Mouse (Mus musculus) left cerebral cortex, adult 18-20 months (tissue): Measurements from ENCODE around the gene Fam71e2. TPM values are rescaled to one million over a fixed set of nuclear protein-coding genes. Genes with fewer than 3 reads are reported as not detected.

Experiments used
- DNase-seq, 2 experiments: peaks; one replicate each; pipeline ENCODE4 v3.0.0; 2021 to 2022; ENCODE audit warnings: low spot score in 2 of 2, mixed read lengths in 1 of 2
- total RNA-seq, 2 experiments: library from RNA; stranded (reverse); gene quantifications; 2 replicates each; pipeline ENCODE4 v1.2.3; 2021

Gene Fam71e2
- total RNA-seq, 2 experiments from 2014 or later = not detected

DNA sequence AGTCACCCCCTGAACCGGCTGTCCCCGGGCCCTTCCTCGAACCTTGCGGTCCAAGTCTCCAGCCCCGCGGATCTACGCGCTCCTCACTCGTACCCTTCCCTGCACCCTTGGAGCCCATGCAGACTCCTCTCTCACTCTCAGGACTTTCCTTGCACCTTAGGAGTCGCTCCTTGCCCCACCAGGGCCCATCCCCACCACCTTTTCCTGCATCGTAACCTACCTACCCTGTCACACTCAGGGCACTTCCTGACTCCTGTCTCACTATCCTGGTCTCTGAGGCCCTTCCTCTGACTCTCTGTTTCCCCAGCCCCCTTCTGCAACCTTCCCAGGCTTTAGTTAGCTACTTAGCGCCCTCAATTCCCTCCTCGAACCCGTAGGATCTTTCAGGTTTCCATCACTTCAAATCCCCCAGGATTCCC is 30.8 kb downstream of the Fam71e2 start:
- DNase-seq = no peak

DNA sequence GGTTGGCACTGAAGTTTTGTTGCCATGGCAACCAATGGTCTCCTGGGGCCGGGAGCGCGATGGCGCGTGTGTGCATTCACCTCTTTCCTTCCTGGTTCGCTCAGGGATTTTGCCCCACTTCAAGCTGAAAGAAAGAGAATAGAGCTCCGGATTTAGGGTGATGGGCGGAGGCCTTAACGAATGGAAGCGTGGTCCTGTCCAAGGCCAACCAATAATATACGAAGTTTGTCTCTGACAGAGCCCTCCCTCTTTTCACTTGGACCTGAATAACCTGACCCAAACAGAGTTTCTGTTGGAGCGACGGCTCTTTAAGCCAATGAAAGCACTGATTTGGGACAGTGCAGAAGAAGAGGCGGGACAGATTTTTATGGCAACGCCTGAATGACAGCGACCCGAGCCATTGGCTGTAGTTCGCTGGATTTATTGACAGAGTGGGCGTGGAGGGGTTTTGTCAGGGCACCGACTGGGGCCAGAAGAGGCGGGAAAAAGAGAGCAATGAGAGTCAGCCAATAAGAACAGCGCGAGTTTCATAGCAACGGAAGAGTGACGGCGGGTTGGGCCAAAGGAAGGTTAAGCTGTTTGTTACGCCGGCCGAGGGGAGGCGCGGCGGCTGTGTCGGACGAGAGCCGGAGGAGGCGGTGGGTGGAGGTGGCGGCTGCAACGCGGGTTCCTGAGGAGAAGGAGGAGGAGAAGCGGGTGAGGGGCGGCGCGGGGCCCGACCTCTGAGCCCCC is 31.4 kb downstream of the Fam71e2 start, which contains the start of gene Kmt5c:
Gene Kmt5c (plus strand): TSS at position 572 of the 732 bp plus-strand sequence.
- peak; percentile 97 to 99 for DNase-seq

DNA sequence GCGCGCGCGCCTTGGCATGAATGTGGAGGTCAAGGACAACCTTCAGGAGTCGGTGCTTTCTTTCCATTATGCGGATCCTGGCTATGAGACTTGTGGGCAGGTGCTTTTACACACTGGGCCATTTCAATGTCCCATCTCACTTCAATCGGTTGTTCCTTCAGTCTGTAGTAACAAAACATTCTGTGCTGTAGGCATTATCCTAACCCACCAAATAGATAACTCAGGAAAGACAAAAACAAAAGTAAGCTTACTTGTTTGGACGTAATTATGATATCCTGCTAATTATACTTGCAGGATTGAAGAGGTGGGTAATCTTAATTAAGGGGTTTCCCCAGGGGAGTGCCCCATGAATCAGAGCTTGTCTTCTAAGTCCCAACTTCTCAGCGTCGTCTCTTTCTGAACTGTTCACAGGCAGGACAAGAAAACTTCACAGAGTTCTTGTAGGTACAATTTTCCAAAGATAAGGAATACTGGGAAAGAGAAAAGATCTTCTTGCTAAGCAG is 32.0 kb downstream of the Fam71e2 start:
- DNase-seq = no peak

DNA sequence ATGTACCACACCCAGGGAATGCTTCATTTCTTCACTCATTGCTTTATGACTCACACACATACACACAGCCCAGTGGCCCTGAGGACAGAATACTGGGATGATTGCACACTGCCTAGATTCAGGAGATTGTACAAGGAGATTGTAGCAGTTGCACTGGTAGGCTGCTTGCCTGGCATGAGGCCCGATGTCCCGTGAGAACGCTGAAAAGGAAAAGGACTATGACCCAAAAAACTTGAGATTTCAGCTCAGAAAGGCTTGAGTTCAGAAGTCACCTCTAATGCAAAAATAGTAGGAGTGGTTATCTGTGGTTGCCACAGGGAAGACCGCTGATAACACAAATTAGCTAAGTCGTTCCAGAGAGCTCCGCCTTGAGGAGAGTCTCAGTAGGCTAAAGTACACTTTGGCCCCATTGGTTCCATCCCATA is 38.1 kb downstream of the Fam71e2 start:
- DNase-seq = no peak

DNA sequence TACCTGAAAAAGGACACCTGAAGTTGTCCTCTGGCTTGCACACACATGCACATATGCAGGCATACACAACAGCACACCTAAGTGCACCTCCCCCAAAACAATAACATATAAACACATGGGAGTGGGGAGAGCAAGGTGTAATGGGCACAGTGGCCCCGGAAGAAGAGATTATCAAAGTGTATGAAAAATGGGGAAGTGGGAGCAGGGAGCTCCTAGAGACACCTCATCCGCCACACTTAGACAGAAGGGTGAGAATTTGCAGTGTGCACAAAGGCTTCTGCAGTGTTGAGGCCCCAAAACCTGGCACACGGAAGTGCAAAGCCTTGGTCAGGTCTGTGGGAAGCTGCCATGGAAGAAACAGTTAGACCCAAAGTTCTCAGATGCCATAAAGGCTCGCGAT is 40.0 kb downstream of the Fam71e2 start:
- no peak for DNase-seq

DNA sequence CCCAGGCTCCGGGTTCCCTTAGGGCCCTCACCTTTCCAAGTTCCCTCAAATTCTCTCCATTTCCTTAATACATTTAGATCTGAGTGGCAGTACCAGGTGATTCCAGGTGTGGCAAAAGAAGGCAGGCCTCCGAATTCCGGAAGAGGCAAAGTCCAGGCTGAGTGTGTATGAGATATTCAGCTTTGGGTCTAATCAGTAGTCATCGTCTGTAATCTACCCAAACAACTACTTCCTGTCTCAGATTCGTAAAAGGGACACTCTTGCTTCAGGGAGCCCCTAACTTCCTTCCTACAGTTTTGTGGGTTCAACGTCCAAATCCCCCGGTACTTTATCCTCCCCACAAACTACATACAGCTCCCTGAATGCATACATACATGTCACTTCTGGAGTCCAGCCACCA is 45.9 kb downstream of the Fam71e2 start, which contains the start of gene Tmem150b:
Gene Tmem150b (minus strand): TSS at position 81 of the 400 bp plus-strand sequence.
- DNase-seq = no peak

DNA sequence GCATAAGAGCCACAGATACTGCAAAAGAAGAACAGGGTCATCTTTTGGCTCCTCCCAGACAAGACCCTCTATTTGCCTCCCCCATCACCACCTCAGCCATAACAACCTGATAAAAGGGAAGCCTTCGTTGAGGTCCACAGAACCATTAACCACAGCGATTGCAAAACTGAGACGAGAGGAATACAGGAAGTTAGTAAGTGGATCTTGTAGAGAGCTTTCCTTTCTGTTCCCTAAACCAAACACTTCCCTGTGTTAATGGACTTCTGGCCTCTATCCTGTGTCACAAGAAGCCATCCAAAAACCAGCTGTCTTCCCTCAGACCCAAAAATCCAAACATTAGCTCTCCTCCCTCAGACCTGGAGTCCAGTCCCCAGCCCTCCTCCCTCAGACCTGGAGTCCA is 46.7 kb downstream of the Fam71e2 start:
- no peak for DNase-seq

DNA sequence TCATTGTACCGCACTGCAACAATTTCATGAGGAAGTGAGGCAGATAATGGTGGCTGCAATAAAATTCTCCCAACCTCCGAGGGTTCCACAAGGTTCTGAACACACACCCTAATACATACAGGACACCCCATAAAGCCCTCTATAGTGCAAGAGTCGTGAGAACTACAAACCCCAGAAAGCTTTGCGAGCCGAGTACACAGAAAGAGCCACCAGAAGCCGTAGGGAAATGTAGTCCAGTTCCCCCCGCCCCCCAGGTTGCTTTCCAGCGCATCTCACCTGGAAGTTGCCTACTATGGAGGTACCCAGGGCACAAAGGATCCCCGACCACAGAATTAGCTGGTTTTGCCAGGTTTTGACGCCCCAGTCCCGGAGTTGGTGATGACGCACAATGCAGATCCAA is 47.6 kb downstream of the Fam71e2 start:
- peak; percentile 42 to 63 for DNase-seq

DNA sequence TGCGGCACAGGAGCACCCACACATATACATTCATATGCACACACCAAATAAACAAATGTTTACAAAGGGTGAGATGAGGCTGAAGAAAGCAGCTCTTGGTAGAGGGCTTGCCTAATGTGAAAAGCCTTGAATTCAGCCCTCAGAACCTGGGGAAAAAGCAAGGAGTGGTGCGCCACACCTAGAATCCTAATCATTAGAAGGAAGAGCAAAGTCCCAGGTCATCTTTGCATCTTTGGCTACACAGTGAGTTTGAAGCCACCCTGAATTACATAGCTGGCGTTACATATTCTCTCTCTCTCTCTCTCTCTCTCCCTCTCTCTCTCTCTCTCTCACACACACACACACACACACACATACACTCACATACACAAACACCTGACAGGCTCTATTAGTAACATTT is 51.8 kb downstream of the Fam71e2 start:
- DNase-seq = no peak

DNA sequence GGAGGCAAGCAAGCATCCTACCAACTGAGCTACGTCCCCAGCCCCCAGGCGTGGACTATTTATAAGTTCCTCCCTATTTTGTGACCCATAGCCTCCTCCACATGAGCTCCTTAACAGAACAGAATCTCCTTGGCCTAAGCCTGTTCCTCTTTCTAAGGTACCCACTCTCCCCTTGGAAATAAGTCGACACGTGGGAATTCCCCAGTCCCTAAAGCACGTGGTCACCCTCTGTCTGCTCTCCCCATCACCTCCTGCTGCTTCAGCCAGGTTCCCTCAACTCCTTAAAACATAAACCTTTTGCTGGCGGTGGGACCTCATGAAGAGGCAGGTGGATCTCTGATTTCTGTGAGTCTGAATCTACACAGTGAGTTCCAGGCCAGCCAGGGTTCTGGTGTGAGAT is 54.1 kb downstream of the Fam71e2 start:
- DNase-seq = no peak

DNA sequence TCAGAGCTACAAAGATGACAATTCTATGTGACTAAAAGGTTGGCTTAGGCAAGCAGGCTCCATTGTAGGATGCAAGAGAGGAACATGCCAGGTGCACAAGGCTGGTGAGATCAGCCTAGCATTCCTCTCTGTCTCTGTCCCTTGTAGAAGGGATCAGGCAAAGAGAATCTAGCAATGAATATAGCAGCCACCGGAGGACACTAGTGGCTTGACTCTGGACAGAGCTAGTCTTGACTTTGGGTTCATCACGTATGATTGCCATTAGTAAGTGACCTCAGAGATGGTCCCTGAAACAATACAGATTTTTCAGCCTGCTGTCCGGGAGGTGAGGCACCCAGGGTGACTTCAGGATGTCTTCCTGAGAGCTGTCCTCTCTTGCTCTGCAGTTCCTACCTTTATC is 58.5 kb downstream of the Fam71e2 start:
- no peak for DNase-seq

DNA sequence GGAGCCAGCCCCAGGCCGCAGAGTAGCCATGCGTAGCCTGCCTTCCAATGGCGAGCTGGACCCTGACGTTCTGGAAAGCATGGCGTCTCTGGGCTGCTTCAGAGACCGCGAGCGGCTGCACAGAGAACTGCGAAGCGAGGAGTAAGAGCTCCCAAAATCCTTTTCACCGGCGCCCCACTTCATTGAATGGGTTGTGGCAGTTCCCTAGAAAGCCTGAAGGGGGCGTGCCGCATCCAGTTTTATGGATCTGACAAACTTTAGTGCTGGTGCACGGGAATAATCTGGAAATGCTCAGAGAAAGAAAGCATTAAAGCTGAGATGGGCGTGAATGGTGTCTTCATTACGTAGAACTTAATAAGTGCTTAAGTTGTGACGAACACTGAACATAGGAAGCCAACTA is 66.0 kb downstream of the Fam71e2 start:
- peak in 1 of 2 experiments; percentile 39 for DNase-seq

Other genes with a start within 250 kb of the Fam71e2 start
- gene Tnni3, start 247.1 kb downstream of the Fam71e2 start, total RNA-seq = 1 to 10 TPM in 1 of 2 experiments, under 1 TPM in 1; 0.88 to 1.3 TPM
- gene Dnaaf3, start 238.8 kb downstream of the Fam71e2 start, total RNA-seq = under 1 TPM; 0.23 to 0.37 TPM
- gene Syt5, start 223.8 kb downstream of the Fam71e2 start, total RNA-seq = 100 to 1,000 TPM; 281 to 299 TPM
- 1 to 10 TPM in 1 of 2 experiments, under 1 TPM in 1; 0.82 to 1.1 TPM for gene Ptprh, start 167.3 kb downstream of the Fam71e2 start, total RNA-seq
- 10 to 100 TPM; 13.9 to 16.7 TPM for gene Tmem86b, start 139.9 kb downstream of the Fam71e2 start, total RNA-seq
- gene Ppp6r1, start 112.3 kb downstream of the Fam71e2 start, total RNA-seq = 100 to 1,000 TPM; 129 to 135 TPM
- gene Hspbp1, start 86.2 kb downstream of the Fam71e2 start, total RNA-seq = 100 to 1,000 TPM; 100 to 105 TPM
- gene Brsk1, start 80.7 kb downstream of the Fam71e2 start, total RNA-seq = 100 to 1,000 TPM; 436 to 437 TPM
- gene Tmem150b, start 46.1 kb downstream of the Fam71e2 start, total RNA-seq = not detected
- 10 to 100 TPM; 19.0 to 25.2 TPM for gene Kmt5c, start 31.2 kb downstream of the Fam71e2 start, total RNA-seq
- 1 to 10 TPM; 5.0 to 8.8 TPM for gene Cox6b2, start 18.2 kb downstream of the Fam71e2 start, total RNA-seq
- under 1 TPM; 0.28 to 0.30 TPM for gene Il11, start 11.6 kb upstream of the Fam71e2 start, total RNA-seq
- not detected for gene Tmem190, start 11.6 kb upstream of the Fam71e2 start, total RNA-seq
- 1 to 10 TPM; 2.0 to 3.1 TPM for gene Tmem238, start 18.4 kb upstream of the Fam71e2 start, total RNA-seq
- 100 to 1,000 TPM; 439 to 453 TPM for gene Rpl28, start 21.6 kb upstream of the Fam71e2 start, total RNA-seq
- 100 to 1,000 TPM; 101 to 108 TPM for gene Ube2s, start 41.3 kb upstream of the Fam71e2 start, total RNA-seq
- 100 to 1,000 TPM; 102 to 115 TPM for gene Shisa7, start 73.4 kb upstream of the Fam71e2 start, total RNA-seq
- gene Isoc2b, start 99.0 kb upstream of the Fam71e2 start, total RNA-seq = 1 to 10 TPM; 4.5 to 5.9 TPM
- 10 to 100 TPM; 14.2 to 14.8 TPM for gene Isoc2a, start 105.9 kb upstream of the Fam71e2 start, total RNA-seq
- gene Gm36210, start 135.2 kb upstream of the Fam71e2 start, total RNA-seq = under 1 TPM in 1 of 2 experiments, not detected in 1; 0.46 TPM
- gene Zfp628, start 143.9 kb upstream of the Fam71e2 start, total RNA-seq = 10 to 100 TPM; 14.7 to 15.9 TPM
- gene Nat14, start 150.7 kb upstream of the Fam71e2 start, total RNA-seq = 100 to 1,000 TPM; 104 TPM
- 1 to 10 TPM; 2.6 to 3.3 TPM for gene Ssc5d, start 154.5 kb upstream of the Fam71e2 start, total RNA-seq
- gene Sbk2, start 193.1 kb upstream of the Fam71e2 start, total RNA-seq = under 1 TPM; 0.26 to 0.45 TPM
- gene Sbk3, start 199.9 kb upstream of the Fam71e2 start, total RNA-seq = under 1 TPM; 0.58 to 0.91 TPM
- 10 to 100 TPM; 25.1 to 27.8 TPM for gene Zfp579, start 224.9 kb upstream of the Fam71e2 start, total RNA-seq
- 1 to 10 TPM; 7.4 to 7.8 TPM for gene Zfp524, start 243.1 kb upstream of the Fam71e2 start, total RNA-seq
- 10 to 100 TPM; 23.3 to 25.7 TPM for gene Fiz1, start 243.4 kb upstream of the Fam71e2 start, total RNA-seq
- gene Gm44973, start 244.2 kb upstream of the Fam71e2 start, total RNA-seq = not detected
- gene Zfp865, start 249.1 kb upstream of the Fam71e2 start, total RNA-seq = 10 to 100 TPM; 34.9 to 35.5 TPM
- gene Ccdc106, start 249.3 kb upstream of the Fam71e2 start, total RNA-seq = 10 to 100 TPM; 57.3 to 59.7 TPM